Mouse (Mus musculus) heart, embryonic 11.5 days (tissue): ENCODE results near the gene Btbd9. TPM values are rescaled to one million over a fixed set of nuclear protein-coding genes. Genes with fewer than 3 reads are reported as not detected.

Experiments
- ATAC-seq: fragments of 200-750 bp; cut with Nextera tagmentation; replicated peaks from 2 replicates; pipeline ENCODE4 v1.8.0; 2017; ENCODE audit warnings: moderate library complexity; ENCODE audit not compliant: insufficient number of reproducible peaks, low FRiP score, low TSS enrichment
- H3K27ac ChIP-seq: fragments of 300-500 bp; sonication (generic); 2 replicates; pipeline ENCODE4 v1.5.1; 2014; ENCODE audit warnings: mild to moderate bottlenecking, low read depth, low read length
- H3K27me3 ChIP-seq: fragments of 300-500 bp; sonication (generic); 2 replicates; pipeline ENCODE4 v1.6.1; 2014; ENCODE audit warnings: mild to moderate bottlenecking, low read length, mixed read lengths; ENCODE audit not compliant: control insufficient read depth, insufficient read depth
- H3K36me3 ChIP-seq: fragments of 300-500 bp; sonication (generic); 2 replicates; pipeline ENCODE4 v1.6.1; 2014; ENCODE audit warnings: mild to moderate bottlenecking, low read length, moderate library complexity, mixed read lengths; ENCODE audit not compliant: control insufficient read depth, insufficient read depth
- H3K4me1 ChIP-seq: fragments of 300-500 bp; sonication (generic); 2 replicates; pipeline ENCODE4 v1.6.1; 2014; ENCODE audit warnings: low read length; ENCODE audit not compliant: control insufficient read depth, insufficient read depth
- H3K4me2 ChIP-seq: fragments of 300-500 bp; sonication (generic); 2 replicates; pipeline ENCODE4 v1.6.1; 2014; ENCODE audit warnings: mild to moderate bottlenecking, moderate library complexity
- H3K4me3 ChIP-seq: fragments of 300-500 bp; sonication (generic); 2 replicates; pipeline ENCODE4 v1.5.1; 2014; ENCODE audit warnings: low read depth, low read length
- H3K9ac ChIP-seq: fragments of 300-500 bp; sonication (generic); 2 replicates; pipeline ENCODE4 v1.6.1; 2014; ENCODE audit warnings: mild to moderate bottlenecking, low read depth, low read length, moderate library complexity
- H3K9me3 ChIP-seq: fragments of 300-500 bp; sonication (generic); replicated peaks from 2 replicates; pipeline ENCODE4 v1.6.1; 2016; ENCODE audit warnings: low read length; ENCODE audit not compliant: control insufficient read depth
- WGBS: fragments of 180-500 bp; shearing (Covaris S2); extraction: QIAGEN DNeasy Blood & Tissue Kit; methylation state at CpG from one replicate; pipeline ENCODE4 v1.1.7; 2014; ENCODE audit not compliant: insufficient replicate concordance; 5-methylcytosine and 5-hydroxymethylcytosine counted together
- polyA plus RNA-seq: library from polyadenylated mRNA; unstranded; fragments of >200 nt; fragmentation: Nextera tagmentation; extraction: Ambion mirVana; gene quantifications from 2 replicates; pipeline ENCODE4 v1.2.1, GENCODE M21; 2014

Gene Btbd9
- polyA plus RNA-seq, 1 experiment from 2014 or later = 41.9 TPM

DNA sequence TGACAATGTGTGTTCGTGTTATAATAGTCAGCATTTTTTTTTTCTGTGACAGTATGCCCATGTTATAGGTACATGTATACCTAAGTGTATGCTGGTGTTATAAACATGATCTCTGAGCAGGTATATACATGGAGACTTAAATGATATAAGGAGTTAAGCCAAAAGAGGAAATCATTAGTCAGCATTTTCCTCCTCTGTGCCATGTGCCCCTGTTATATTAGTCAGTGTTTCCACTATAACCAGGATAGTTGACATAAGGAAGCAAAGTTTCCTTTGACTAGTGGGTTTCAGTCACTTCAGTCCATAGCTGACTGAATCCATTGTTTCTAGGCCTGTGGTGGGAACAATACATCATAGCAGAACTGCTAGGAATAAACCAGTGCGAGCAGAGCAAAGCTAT lies 81.1 kb downstream of the Btbd9 start:
- Histone ChIP-seq H3K27me3 (no peaks in the 10 kb centered on the region), H3K4me1 (peaks cover 14% of the 10 kb centered on the region; the same call in 1 of the 2 replicates), H3K36me3 (no peaks in the 10 kb centered on the region), H3K4me3 (no peak overlapping the region), H3K9ac (no peak overlapping the region), H3K4me2 (no peak overlapping the region), H3K27ac (no peak overlapping the region), H3K9me3 (no peaks in the 10 kb centered on the region)
- WGBS = 75% methylated on average over 2 of the region's 2 CpGs
- ATAC-seq = no peak

DNA sequence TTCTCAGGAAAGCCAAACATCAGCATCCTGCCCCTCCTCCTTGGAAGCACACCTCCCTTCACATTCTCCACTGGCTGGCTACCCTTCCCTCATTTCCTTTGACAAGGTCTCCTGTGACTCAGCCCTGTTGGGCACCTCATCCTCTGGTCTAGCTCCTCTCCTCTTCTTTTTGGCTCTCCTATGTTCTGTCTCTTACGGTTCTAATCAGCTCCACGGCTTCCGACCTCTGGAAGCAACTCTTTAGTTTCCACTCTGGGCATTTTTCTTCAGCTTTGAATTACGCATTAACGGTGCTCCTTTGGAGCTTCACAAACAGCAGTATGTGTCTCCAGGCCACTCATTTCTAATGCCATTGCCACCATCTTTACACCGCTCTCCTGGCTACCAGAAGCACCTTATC lies 82.8 kb downstream of the Btbd9 start:
- peaks cover 9% of the 10 kb centered on the region; the same call in 1 of the 2 replicates for H3K4me1 ChIP-seq
- H3K27me3 ChIP-seq = no peaks in the 10 kb centered on the region
- H3K4me3 ChIP-seq = no peak overlapping the region
- no peak overlapping the region for H3K4me2 ChIP-seq
- no peak overlapping the region for H3K9ac ChIP-seq
- H3K36me3 ChIP-seq = no peaks in the 10 kb centered on the region
- WGBS = 90% methylated on average over 6 of the region's 6 CpGs
- H3K9me3 ChIP-seq = no peaks in the 10 kb centered on the region
- no peak overlapping the region for H3K27ac ChIP-seq
- ATAC-seq = no peak

DNA sequence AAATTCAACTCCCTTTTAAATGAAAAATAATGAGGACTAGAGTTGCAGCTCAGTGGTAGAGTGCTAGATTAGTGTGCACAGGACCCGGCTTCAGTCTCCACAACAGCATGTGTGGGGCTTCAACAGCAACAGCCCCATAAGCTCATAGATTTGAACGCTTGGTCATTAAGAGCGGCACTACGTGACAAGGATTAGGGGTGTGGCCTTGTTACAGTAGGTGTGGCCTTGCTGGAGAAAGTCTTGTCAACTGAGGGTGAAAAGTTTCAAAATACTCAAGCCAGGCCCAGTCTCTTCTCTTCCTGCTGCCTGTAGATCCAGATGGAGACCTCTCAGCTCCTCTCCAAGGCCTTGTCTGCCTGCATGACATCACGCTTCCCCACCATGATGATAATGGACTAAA lies 84.1 kb downstream of the Btbd9 start:
- Histone ChIP-seq H3K4me2 (no peak overlapping the region), H3K36me3 (no peaks in the 10 kb centered on the region), H3K4me3 (no peak overlapping the region), H3K9ac (no peak overlapping the region), H3K27me3 (no peaks in the 10 kb centered on the region), H3K27ac (no peak overlapping the region), H3K9me3 (no peaks in the 10 kb centered on the region), H3K4me1 (peaks cover 5% of the 10 kb centered on the region; the same call in 1 of the 2 replicates)
- 90% methylated on average over 5 of the region's 5 CpGs for WGBS
- ATAC-seq = no peak

DNA sequence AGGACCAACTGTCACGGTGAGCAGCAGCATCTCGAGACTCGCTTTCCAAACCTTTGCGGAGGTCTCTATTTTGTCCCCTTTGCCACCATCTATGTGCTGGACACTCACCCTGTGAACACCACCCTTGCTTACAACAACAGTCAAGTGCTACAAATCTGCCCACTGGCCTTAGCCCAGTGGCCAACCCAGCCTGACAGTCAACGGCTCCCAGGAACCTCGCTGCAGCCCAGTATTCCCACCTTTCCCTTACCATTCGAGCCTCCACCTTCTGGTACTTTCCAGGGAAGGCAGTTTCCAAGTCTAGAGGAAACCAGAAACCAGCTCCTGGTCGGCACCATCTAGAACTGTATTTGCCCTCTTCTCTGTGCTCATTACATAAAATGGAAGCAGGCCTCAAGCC lies 84.7 kb downstream of the Btbd9 start:
- 94% methylated on average over 8 of the region's 8 CpGs for WGBS
- H3K36me3 ChIP-seq = no peaks in the 10 kb centered on the region
- H3K9ac ChIP-seq = no peak overlapping the region
- H3K27me3 ChIP-seq = no peaks in the 10 kb centered on the region
- no peak overlapping the region for H3K4me2 ChIP-seq
- H3K4me3 ChIP-seq = no peak overlapping the region
- no peak for ATAC-seq
- H3K4me1 ChIP-seq = peaks cover 5% of the 10 kb centered on the region; the same call in 1 of the 2 replicates
- no peak overlapping the region for H3K27ac ChIP-seq
- H3K9me3 ChIP-seq = no peaks in the 10 kb centered on the region

DNA sequence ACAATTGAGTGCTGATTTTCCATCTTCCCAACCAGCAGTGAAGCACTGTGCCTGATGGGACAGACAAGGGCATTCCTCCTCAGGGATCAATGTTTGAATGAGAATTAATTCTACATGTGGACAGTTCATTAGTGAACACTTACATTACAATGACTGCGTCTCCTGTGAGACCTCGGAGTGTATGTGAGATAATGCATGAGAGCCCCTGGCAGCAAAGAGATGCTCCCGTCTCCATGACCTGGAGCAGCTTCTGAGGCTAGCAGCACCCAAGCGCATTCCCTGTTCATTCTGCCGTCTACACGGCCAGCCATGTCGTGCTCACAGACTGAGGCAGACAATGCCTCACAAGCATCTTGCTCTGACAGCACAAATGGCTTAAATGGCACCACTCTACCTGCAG lies 85.7 kb downstream of the Btbd9 start:
- H3K4me2 ChIP-seq = no peak overlapping the region
- H3K36me3 ChIP-seq = no peaks in the 10 kb centered on the region
- no peak overlapping the region for H3K4me3 ChIP-seq
- WGBS = 89% methylated on average over 7 of the region's 7 CpGs
- ATAC-seq = no peak
- peaks cover 3% of the 10 kb centered on the region; the same call in 1 of the 2 replicates for H3K4me1 ChIP-seq
- no peak overlapping the region for H3K9ac ChIP-seq
- no peak overlapping the region for H3K27ac ChIP-seq
- H3K27me3 ChIP-seq = no peaks in the 10 kb centered on the region
- no peaks in the 10 kb centered on the region for H3K9me3 ChIP-seq

DNA sequence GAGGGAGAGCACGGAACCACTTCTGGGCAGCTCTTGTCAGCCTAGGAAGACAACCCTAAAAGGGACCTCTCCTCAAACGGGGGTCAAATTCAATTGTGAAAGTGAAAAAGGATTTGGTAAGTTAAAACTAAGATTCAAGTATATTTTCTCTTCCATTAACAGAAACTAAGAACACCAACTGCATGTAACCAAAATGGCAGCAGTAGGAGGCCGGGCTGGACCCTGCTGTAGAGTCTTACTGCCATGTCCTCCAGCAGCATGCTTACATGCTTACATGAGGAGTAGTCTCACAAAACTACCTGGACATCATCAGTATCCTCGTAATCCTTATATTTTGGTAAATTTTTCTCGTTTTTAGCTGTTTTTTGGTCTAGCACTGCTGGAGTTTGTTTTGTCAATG lies 86.2 kb downstream of the Btbd9 start:
- H3K27me3 ChIP-seq = no peaks in the 10 kb centered on the region
- no peaks in the 10 kb centered on the region for H3K9me3 ChIP-seq
- no peak overlapping the region for H3K4me3 ChIP-seq
- H3K27ac ChIP-seq = no peak overlapping the region
- no peaks in the 10 kb centered on the region for H3K36me3 ChIP-seq
- ATAC-seq = no peak
- no peak overlapping the region for H3K9ac ChIP-seq
- H3K4me2 ChIP-seq = no peak overlapping the region
- WGBS = 83% methylated on average over 5 of the region's 5 CpGs
- no peaks in the 10 kb centered on the region for H3K4me1 ChIP-seq

DNA sequence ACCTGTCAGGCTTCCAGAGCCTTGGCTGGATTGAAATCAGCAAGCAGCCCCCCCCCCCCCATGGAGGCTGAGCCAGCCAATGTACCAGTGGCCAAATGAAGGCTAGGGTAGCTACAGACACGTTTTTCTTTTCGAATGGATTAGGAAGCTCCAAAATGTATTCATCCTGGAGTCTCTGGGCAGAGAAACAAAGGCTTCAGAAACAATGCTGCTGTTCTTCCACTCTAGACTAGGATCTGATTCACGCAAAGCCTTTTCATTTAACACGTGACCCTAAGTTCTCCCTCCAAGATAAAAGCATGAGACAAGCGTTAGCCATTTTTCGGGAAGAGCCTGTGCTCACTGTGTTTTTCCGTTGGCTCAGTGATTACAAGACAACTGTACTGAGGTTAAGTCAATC lies 86.7 kb downstream of the Btbd9 start:
- 61% methylated on average over 7 of the region's 7 CpGs for whole genome bisulfite sequencing
- Histone ChIP-seq H3K27ac (no peak overlapping the region), H3K36me3 (no peaks in the 10 kb centered on the region), H3K9ac (no peak overlapping the region), H3K27me3 (no peaks in the 10 kb centered on the region), H3K4me3 (no peak overlapping the region), H3K4me2 (no peak overlapping the region), H3K4me1 (no peaks in the 10 kb centered on the region), H3K9me3 (no peaks in the 10 kb centered on the region)
- no peak for ATAC-seq

DNA sequence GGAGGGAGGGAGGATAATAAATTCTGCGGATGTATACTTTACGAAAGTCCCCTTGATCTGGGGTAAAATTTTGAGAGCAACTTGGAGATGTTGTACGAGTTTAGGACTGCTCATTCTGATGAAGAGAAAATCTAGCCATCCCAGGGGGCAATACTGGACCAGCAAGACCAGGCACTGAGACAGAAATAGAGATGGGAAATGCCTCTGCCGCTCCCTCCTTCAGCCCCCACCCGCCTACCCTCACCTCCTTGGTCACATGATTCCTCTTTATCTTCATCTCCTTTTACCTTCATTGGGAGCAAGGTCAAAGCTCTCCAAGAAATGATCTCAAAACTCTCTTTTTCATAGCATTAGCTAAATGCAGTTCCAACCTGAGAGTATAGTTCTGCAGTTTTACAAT lies 88.6 kb downstream of the Btbd9 start:
- Histone ChIP-seq H3K36me3 (no peaks in the 10 kb centered on the region), H3K9me3 (no peaks in the 10 kb centered on the region), H3K27me3 (no peaks in the 10 kb centered on the region), H3K4me1 (no peaks in the 10 kb centered on the region), H3K9ac (no peak overlapping the region), H3K4me3 (no peak overlapping the region), H3K4me2 (no peak overlapping the region), H3K27ac (no peak overlapping the region)
- no peak for ATAC-seq
- WGBS = 66% methylated on average over 5 of the region's 5 CpGs

DNA sequence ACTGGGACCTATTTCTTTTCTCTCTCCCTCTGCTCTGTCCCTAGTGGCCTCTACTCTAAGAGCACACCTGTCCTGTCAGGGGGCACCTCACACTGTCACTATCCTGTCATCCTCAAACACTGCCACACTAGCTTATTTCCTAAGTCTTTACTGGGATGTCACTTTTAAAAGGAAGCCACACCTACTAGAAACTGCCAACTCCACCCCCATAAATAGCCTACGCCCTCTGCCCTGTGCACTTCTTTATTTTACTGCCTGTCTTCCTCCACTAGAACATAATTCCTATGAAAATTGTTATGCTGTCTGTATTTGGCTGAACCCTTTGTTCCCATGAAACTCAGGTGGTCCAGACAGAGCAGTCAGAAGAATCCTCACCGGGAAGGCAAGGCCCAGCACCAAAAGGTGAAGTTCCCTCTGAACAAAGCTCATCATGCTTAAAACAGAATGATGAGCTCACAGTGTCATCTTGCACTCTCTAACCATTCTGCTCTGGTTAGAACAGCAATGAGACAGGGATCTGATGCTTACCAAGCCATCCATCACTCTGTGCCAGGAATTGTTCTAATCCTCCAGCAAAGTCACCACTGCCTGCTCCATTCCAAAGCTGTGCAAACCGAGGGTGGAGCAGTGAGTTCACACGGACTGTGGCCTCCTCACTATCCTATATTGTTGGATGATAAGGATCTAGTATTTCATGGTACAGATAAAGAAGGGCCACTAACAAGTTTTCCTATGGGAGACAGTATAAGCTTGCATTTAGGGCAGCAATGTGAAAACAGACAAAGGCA lies 91.0 kb downstream of the Btbd9 start:
- Histone ChIP-seq H3K9ac (no peak overlapping the region), H3K4me3 (no peak overlapping the region), H3K27me3 (no peaks in the 10 kb centered on the region), H3K4me2 (no peak overlapping the region), H3K27ac (no peak overlapping the region), H3K9me3 (no peaks in the 10 kb centered on the region), H3K36me3 (no peaks in the 10 kb centered on the region), H3K4me1 (no peaks in the 10 kb centered on the region)
- ATAC-seq = no peak
- 86% methylated on average over 4 of the region's 4 CpGs for WGBS
